Mouse (Mus musculus) stomach, postnatal 0 days (tissue): Measurements from ENCODE around the gene Prkca.

Experiments
- CTCF ChIP-seq: IDR thresholded peaks from 2 replicates; pipeline ENCODE4 v1.5.1; 2016; ENCODE audit warnings: antibody characterized with exemption, low read depth, mild to moderate bottlenecking, moderate library complexity
- EP300 ChIP-seq: optimal IDR thresholded peaks from 2 replicates; pipeline ENCODE3; 2016; ENCODE audit warnings: antibody characterized with exemption

DNA sequence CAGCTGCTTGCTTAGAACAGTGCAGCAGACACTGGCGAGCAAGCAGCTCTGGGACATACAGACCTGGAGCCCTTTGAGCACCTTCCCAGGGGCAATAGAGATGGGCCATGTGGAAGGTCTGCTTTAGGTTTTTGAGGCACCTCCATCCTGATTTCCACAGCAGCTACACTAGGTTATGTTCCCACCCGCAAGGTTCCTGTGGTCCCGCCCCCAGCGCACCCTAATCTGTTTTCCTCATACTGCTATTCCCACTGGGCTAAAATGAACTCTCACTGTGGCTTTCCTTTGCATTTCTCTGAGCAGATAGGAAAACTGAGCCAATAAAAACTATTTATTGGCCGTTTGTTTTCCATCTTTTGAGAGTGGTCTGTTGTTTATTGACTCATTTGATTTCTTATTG is 308.0 kb downstream of the Prkca start:
- TF ChIP-seq CTCF (no peak), EP300 (no peak)
